Mouse (Mus musculus) heart, adult 2 months (tissue): ENCODE measurements at regions not wholly inside any gene's neighbourhood (a gene's known extent, or its start where the extent isn't known, plus 50 kb on each side); places are given as distances from the start of the nearest gene placed in this dataset.

ENCODE experiments used
- CTCF ChIP-seq: fragments of 200-600 bp; IDR thresholded peaks from 2 replicates; pipeline ENCODE4 v1.8.1; 2022; ENCODE audit warnings: antibody characterized with exemption, mild to moderate bottlenecking, moderate library complexity
- EP300 ChIP-seq: fragments of 200-500 bp; IDR thresholded peaks from 2 replicates; pipeline ENCODE4 v1.6.1; 2011; ENCODE audit warnings: low read depth, low read length, control low read depth; ENCODE audit not compliant: insufficient read depth
- POLR2A ChIP-seq: fragments of 200-500 bp; IDR thresholded peaks from 2 replicates; pipeline ENCODE4 v1.6.1; 2011; ENCODE audit warnings: mild to moderate bottlenecking, low read depth, low read length, control low read depth; ENCODE audit not compliant: insufficient read depth

GRCm38 (mm10) chr19:56190222-56190621 is 96.7 kb upstream of the Habp2 start:
- no peak for TF ChIP-seq POLR2A
- no peak for TF ChIP-seq EP300
- no peak for TF ChIP-seq CTCF
